ENCODE assay signal across 22 mouse cellular contexts in the genomic region with DNA sequence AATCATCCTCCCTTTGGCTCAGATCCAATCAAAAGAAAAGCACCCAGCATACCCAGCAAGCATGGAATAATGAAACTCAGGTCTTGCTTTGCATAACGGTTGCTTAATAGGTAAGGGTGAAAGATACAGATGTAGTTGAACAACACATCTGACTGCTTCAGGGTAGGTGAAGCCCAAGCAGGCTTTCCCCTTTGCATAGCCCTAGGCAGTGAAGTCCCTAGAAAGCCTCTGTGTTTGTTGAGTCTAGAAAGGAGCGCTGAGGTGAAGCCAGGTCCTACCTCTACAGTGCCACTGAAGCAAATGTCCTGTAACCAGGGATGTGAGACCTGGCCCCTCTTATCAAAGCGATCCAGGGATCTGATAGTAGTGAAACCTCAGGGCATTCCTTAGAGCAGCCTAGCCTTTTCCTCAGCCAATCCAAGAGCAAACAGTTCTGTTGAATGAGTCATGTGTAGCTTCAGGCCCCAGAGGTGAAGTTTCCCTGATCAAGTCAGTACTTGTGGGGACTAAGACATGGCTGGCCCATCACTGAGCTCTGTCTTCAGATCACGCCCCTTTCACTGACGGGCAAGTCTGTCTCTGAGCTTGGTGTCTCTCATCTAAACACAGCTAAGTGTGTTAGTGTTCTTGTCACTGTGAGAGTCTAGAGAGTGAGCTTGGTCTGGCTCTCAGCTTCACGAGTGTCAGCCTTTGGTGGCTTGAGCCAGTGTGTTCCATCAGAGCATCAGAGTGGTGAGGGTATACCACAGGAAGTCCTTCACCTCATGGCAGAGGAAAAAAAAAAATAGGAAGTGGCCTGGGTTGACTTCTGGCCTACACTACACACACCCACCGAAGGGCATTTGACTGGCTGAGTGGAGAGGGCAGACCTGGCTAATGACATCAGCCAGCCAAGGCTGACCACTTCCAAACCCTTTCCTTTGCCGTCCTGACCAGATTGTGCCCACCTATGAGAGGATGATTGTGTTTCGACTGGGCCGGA. TPM values are rescaled to one million over a fixed set of nuclear protein-coding genes. Genes with fewer than 3 reads are reported as not detected.
DNase-seq lines count a peak whose midpoint lies in the region; ATAC-seq and TF ChIP-seq lines count a peak whose summit lies in the region.
"Had no signal": no experiment of that assay in that cellular context is flagged by ENCODE, and none has a peak within 500 bp of the region (broad histone marks: within the 10 kb centered on the region; RNA-seq: fewer than 3 reads in every experiment).

No protein-coding gene starts in this region.

- H3K9me3 ChIP-seq in ES-Bruce4 (replicated peaks; ENCODE audit: control insufficient read depth, insufficient read depth, low read length, poor library complexity, severe bottlenecking): no peaks in the 10 kb centered on the region
- H3K9me3 ChIP-seq in forebrain, embryonic 11.5 days (ENCODE audit: control insufficient read depth, low read length): no peaks in the 10 kb centered on the region
- H3K9me3 ChIP-seq: embryonic facial prominence, embryonic 10.5 days; forebrain, embryonic 13.5 days; heart, embryonic 15.5 days; neural tube, embryonic 13.5 days had no signal

- H3K27ac ChIP-seq in ES-Bruce4 (ENCODE audit: insufficient read depth, low read length): peak overlapping the region; percentile 58
- H3K27ac ChIP-seq in forebrain, embryonic 11.5 days (ENCODE audit: low read depth, low read length): no peak overlapping the region
- H3K27ac ChIP-seq: embryonic facial prominence, embryonic 10.5 days; forebrain, embryonic 13.5 days; heart, embryonic 15.5 days; kidney, postnatal 0 days; neural tube, embryonic 13.5 days had no signal

- no peak overlapping the region for H3K4me3 ChIP-seq in ES-Bruce4 (ENCODE audit: low read depth, low read length)
- H3K4me3 ChIP-seq in forebrain, embryonic 11.5 days (ENCODE audit: low read depth, low read length): no peak overlapping the region
- H3K4me3 ChIP-seq: embryonic facial prominence, embryonic 10.5 days; forebrain, embryonic 13.5 days; heart, embryonic 15.5 days; neural tube, embryonic 13.5 days had no signal

- ATAC-seq in hematopoietic stem cell, adult 5-6 weeks (replicated peaks in 1 of 2; ENCODE audit: insufficient read depth in 1 of 2, low FRiP score in 2 of 2, low TSS enrichment in 1 of 2, low read depth in 1 of 2, poor library complexity in 2 of 2, severe bottlenecking in 2 of 2): peak; percentile 43 to 44
- no peak for ATAC-seq in forebrain, embryonic 11.5 days (replicated peaks; ENCODE audit: low FRiP score)
- ATAC-seq: forebrain, embryonic 13.5 days; Patski had no signal

- intact Hi-C loops in left cerebral cortex, postnatal 25 days (cut with DNase I): no loop called here

- TF ChIP-seq CTCF in ES-Bruce4 (IDR thresholded peaks at IDR 0.05; ENCODE audit: low read depth, low read length): no peak

- WGBS in forebrain, embryonic 11.5 days: 93% methylated on average over 10 of the region's 10 CpGs

- H3K36me3 ChIP-seq in ES-Bruce4 (ENCODE audit: control insufficient read depth, insufficient read depth, low read length, poor library complexity, severe bottlenecking): peaks cover 27% of the 10 kb centered on the region
- H3K36me3 ChIP-seq in forebrain, embryonic 11.5 days (ENCODE audit: control insufficient read depth, insufficient read depth, low read length): no peaks in the 10 kb centered on the region; the same call in 1 of the 2 replicates

- no peak overlapping the region for H3K9ac ChIP-seq in ES-Bruce4 (ENCODE audit: low read depth, poor library complexity, severe bottlenecking)
- no peak overlapping the region for H3K9ac ChIP-seq in forebrain, embryonic 11.5 days (ENCODE audit: low read length)
- H3K9ac ChIP-seq: forebrain, embryonic 13.5 days; heart, embryonic 15.5 days; lung, embryonic 14.5 days; neural tube, embryonic 13.5 days had no signal

- H3K27me3 ChIP-seq in ES-Bruce4 (ENCODE audit: control insufficient read depth, insufficient read depth, low read length, poor library complexity, severe bottlenecking): no peaks in the 10 kb centered on the region
- no peaks in the 10 kb centered on the region for H3K27me3 ChIP-seq in forebrain, embryonic 11.5 days (ENCODE audit: control insufficient read depth, insufficient read depth, low read length)
- H3K27me3 ChIP-seq: forebrain, embryonic 13.5 days; heart, embryonic 15.5 days; neural tube, embryonic 13.5 days; Patski had no signal

- no peak for TF ChIP-seq EP300 in ES-Bruce4 (IDR thresholded peaks at IDR 0.05; ENCODE audit: insufficient read depth, low read depth, low read length)

- TF ChIP-seq POLR2A in ES-Bruce4 (IDR thresholded peaks at IDR 0.05; ENCODE audit: insufficient read depth, low read length): no peak

- H3K4me1 ChIP-seq in ES-Bruce4 (ENCODE audit: control insufficient read depth, insufficient read depth, low read length): peaks cover 14% of the 10 kb centered on the region
- H3K4me1 ChIP-seq in forebrain, embryonic 11.5 days (replicated peaks; ENCODE audit: control insufficient read depth, insufficient read depth, low read length): no peaks in the 10 kb centered on the region

- peak; percentile 27 for DNase-seq in urinary bladder, postnatal 14 days (ENCODE audit: low spot score)
- DNase-seq in urinary bladder, adult 2 months (ENCODE audit: low spot score): no peak
- DNase-seq in left cerebral cortex, postnatal 25 days (ENCODE audit: low spot score in 2 of 2): no peak
- no peak for DNase-seq in testis, postnatal 14 days (ENCODE audit: low spot score)
- DNase-seq in forebrain, embryonic 11.5 days (ENCODE audit: low spot score): no peak
- DNase-seq: adrenal gland, postnatal 10 days; cerebellum, adult 11-12 months; gastrocnemius, postnatal 25 days; heart, postnatal 4 days; kidney, adult 11 months; lung, embryonic 14.5 days; lung, postnatal 4 days; thymus, postnatal 14 days had no signal

- no peak overlapping the region for H3K4me2 ChIP-seq in forebrain, embryonic 11.5 days (ENCODE audit: low read depth, low read length, severe bottlenecking)
- H3K4me2 ChIP-seq: forebrain, embryonic 13.5 days; heart, embryonic 15.5 days; lung, embryonic 14.5 days; midbrain, embryonic 11.5 days; neural tube, embryonic 13.5 days had no signal

RNA-seq across cellular contexts. Expression of a gene that starts 3.0 kb away (rescaled TPM):
- polyA plus RNA-seq in urinary bladder, adult 2 months (2012; rRNA removed): 60.9 and 66.9 TPM in 2 replicates
- polyA plus RNA-seq in ES-Bruce4 (2011; ENCODE audit: insufficient read depth, insufficient read length, low read depth, missing spikeins): 24.6 and 26.5 TPM in 2 replicates
- 11.4 and 13.2 TPM in 2 replicates for total RNA-seq in hematopoietic stem cell, adult 5-6 weeks (2017)
- total RNA-seq in left cerebral cortex, postnatal 25 days (2021): 10 to 100 TPM; 64.3 to 71.4 TPM
- 37.6 and 39.4 TPM in 2 replicates for polyA plus RNA-seq in forebrain, embryonic 11.5 days (2014; fragmentation: Nextera tagmentation; extraction: Ambion mirVana)

RNA-seq across cellular contexts. Expression of a gene that starts 6.4 kb away (rescaled TPM):
- 14.2 and 21.8 TPM in 2 replicates for polyA plus RNA-seq in urinary bladder, adult 2 months (2012; rRNA removed)
- polyA plus RNA-seq in ES-Bruce4 (2011; ENCODE audit: insufficient read depth, insufficient read length, low read depth, missing spikeins): 198 and 200 TPM in 2 replicates
- total RNA-seq in hematopoietic stem cell, adult 5-6 weeks (2017): 24.5 and 32.5 TPM in 2 replicates
- total RNA-seq in left cerebral cortex, postnatal 25 days (2021): 10 to 100 TPM; 13.0 to 18.2 TPM
- polyA plus RNA-seq in forebrain, embryonic 11.5 days (2014; fragmentation: Nextera tagmentation; extraction: Ambion mirVana): 13.6 and 13.7 TPM in 2 replicates

RNA-seq across cellular contexts. Expression of a gene that starts 51.9 kb away (rescaled TPM):
- polyA plus RNA-seq in urinary bladder, adult 2 months (2012; rRNA removed): 0.15 and 0.19 TPM in 2 replicates
- 0.67 and 0.85 TPM in 2 replicates for polyA plus RNA-seq in ES-Bruce4 (2011; ENCODE audit: insufficient read depth, insufficient read length, low read depth, missing spikeins)
- total RNA-seq in hematopoietic stem cell, adult 5-6 weeks (2017): 5.5 TPM in 1 of 2 replicates, not detected in the other
- 10 to 100 TPM; 72.2 to 76.7 TPM for total RNA-seq in left cerebral cortex, postnatal 25 days (2021)
- polyA plus RNA-seq in forebrain, embryonic 11.5 days (2014; fragmentation: Nextera tagmentation; extraction: Ambion mirVana): 18.1 and 21.1 TPM in 2 replicates
- polyA plus RNA-seq: heart, embryonic 15.5 days; lung, embryonic 14.5 days had no signal

RNA-seq across cellular contexts. Expression of a gene that starts 51.9 kb away (rescaled TPM):
- 137 and 139 TPM in 2 replicates for polyA plus RNA-seq in urinary bladder, adult 2 months (2012; rRNA removed)
- polyA plus RNA-seq in ES-Bruce4 (2011; ENCODE audit: insufficient read depth, insufficient read length, low read depth, missing spikeins): not detected in 2 replicates
- 0.69 and 1.5 TPM in 2 replicates for total RNA-seq in hematopoietic stem cell, adult 5-6 weeks (2017)
- 10 to 100 TPM; 14.9 to 15.2 TPM for total RNA-seq in left cerebral cortex, postnatal 25 days (2021)
- 9.4 and 11.7 TPM in 2 replicates for polyA plus RNA-seq in forebrain, embryonic 11.5 days (2014; fragmentation: Nextera tagmentation; extraction: Ambion mirVana)

RNA-seq across cellular contexts. Expression of a gene that starts 57.0 kb away (rescaled TPM):
- polyA plus RNA-seq in urinary bladder, adult 2 months (2012; rRNA removed): 56.0 and 68.7 TPM in 2 replicates
- 3.4 and 3.6 TPM in 2 replicates for polyA plus RNA-seq in ES-Bruce4 (2011; ENCODE audit: insufficient read depth, insufficient read length, low read depth, missing spikeins)
- total RNA-seq in hematopoietic stem cell, adult 5-6 weeks (2017): 0.25 TPM in 1 of 2 replicates, not detected in the other
- total RNA-seq in left cerebral cortex, postnatal 25 days (2021): 1 to 10 TPM; 2.0 to 2.6 TPM
- 10.2 and 13.0 TPM in 2 replicates for polyA plus RNA-seq in forebrain, embryonic 11.5 days (2014; fragmentation: Nextera tagmentation; extraction: Ambion mirVana)

Comparison
In these comparisons a context has a peak if more than half of its experiments do, and no peak if none do; other contexts are left out.
1. RNA of a gene that starts 51.9 kb away (polyA plus RNA-seq): 18.1 to 21.1 TPM in forebrain, embryonic 11.5 days; 0.67 to 0.85 TPM in ES-Bruce4 and 0.15 to 0.19 TPM in urinary bladder, adult 2 months; every median in the first group is over 10 times any median in the second.